Comparison of ENCODE assay signal across 9 mouse cellular contexts in genomic region chr2:32153041-32153790, GRCm38 (mm10). TPM values are rescaled to one million over a fixed set of nuclear protein-coding genes. Genes with fewer than 3 reads are reported as not detected.
DNase-seq lines count a peak whose midpoint lies in the region; ATAC-seq lines count a peak whose summit lies in the region.
"Had no signal": no experiment of that assay in that cellular context is flagged by ENCODE, and none has a peak within 500 bp of the region (broad histone marks: within the 10 kb centered on the region; RNA-seq: fewer than 3 reads in every experiment).

No protein-coding gene starts in this region.

- no peak for ATAC-seq in heart, embryonic 15.5 days (replicated peaks; ENCODE audit: insufficient number of reproducible peaks, insufficient read depth, low FRiP score, low read depth)
- ATAC-seq in midbrain, embryonic 11.5 days (ENCODE audit: low FRiP score) = no peak

- H3K9ac ChIP-seq in heart, embryonic 15.5 days = peak overlapping the region; percentile 98
- H3K9ac ChIP-seq in midbrain, embryonic 11.5 days (ENCODE audit: low read length) = peak overlapping the region; percentile 99

- peaks cover 69% of the 10 kb centered on the region for H3K4me1 ChIP-seq in heart, embryonic 15.5 days (replicated peaks)
- peaks cover 59% of the 10 kb centered on the region for H3K4me1 ChIP-seq in midbrain, embryonic 11.5 days (ENCODE audit: control insufficient read depth, insufficient read depth, low read length)

- H3K4me3 ChIP-seq in heart, embryonic 15.5 days = peak overlapping the region; percentile 92
- H3K4me3 ChIP-seq in midbrain, embryonic 11.5 days (ENCODE audit: low read depth, low read length) = peak overlapping the region; percentile 93

- H3K9me3 ChIP-seq in heart, embryonic 15.5 days (replicated peaks) = no peaks in the 10 kb centered on the region
- no peaks in the 10 kb centered on the region for H3K9me3 ChIP-seq in midbrain, embryonic 11.5 days (ENCODE audit: control insufficient read depth, low read length)

- 15% methylated on average over 13 of the region's 13 CpGs for WGBS in heart, embryonic 15.5 days
- 6% methylated on average over 13 of the region's 13 CpGs for WGBS in midbrain, embryonic 11.5 days

- no peaks in the 10 kb centered on the region for H3K36me3 ChIP-seq in heart, embryonic 15.5 days
- no peaks in the 10 kb centered on the region for H3K36me3 ChIP-seq in midbrain, embryonic 11.5 days (ENCODE audit: control insufficient read depth, insufficient read depth, low read length)

- H3K27ac ChIP-seq in heart, embryonic 15.5 days = peak overlapping the region; percentile 98
- H3K27ac ChIP-seq in midbrain, embryonic 11.5 days (ENCODE audit: low read depth, low read length) = peak overlapping the region; percentile 40

- H3K27me3 ChIP-seq in heart, embryonic 15.5 days = no peaks in the 10 kb centered on the region
- H3K27me3 ChIP-seq in midbrain, embryonic 11.5 days (ENCODE audit: control insufficient read depth, insufficient read depth, low read length) = no peaks in the 10 kb centered on the region

- H3K4me2 ChIP-seq in heart, embryonic 15.5 days = peak overlapping the region; percentile 80
- peak overlapping the region; percentile 99 for H3K4me2 ChIP-seq in midbrain, embryonic 11.5 days

- peak; percentile 59 for DNase-seq in embryo, embryonic 10.5 days (ENCODE audit: low spot score)
- no peak for DNase-seq in embryo, embryonic 10 days (ENCODE audit: low spot score)
- DNase-seq in c-Kit-positive CD71-positive TER-119-positive erythroid progenitor cells, embryonic 14.5 days (ENCODE audit: low spot score) = peak; percentile 46
- peak; percentile 52 to 64 for DNase-seq in kidney, postnatal 4 days
- DNase-seq in midbrain, embryonic 11.5 days (ENCODE audit: low spot score, missing footprints) = peak; percentile 93
- DNase-seq in layer of hippocampus, postnatal 25 days (ENCODE audit: extremely low spot score in 1 of 2, low spot score in 1 of 2) = no peak
- DNase-seq in right cerebral cortex, adult 18-20 months = no peak

RNA-seq across cellular contexts. Expression of gene Prrc2b, which starts 2.3 kb away (rescaled TPM):
- polyA plus RNA-seq in heart, embryonic 15.5 days (2015; fragmentation: Nextera tagmentation; extraction: Ambion mirVana) = 21.0 and 34.8 TPM in 2 replicates
- polyA plus RNA-seq in midbrain, embryonic 11.5 days (2014; fragmentation: Nextera tagmentation; extraction: Ambion mirVana) = 52.6 and 64.1 TPM in 2 replicates
- total RNA-seq in layer of hippocampus, postnatal 25 days (2021) = 100 to 1,000 TPM; 248 to 275 TPM

RNA-seq across cellular contexts. Expression of gene Plpp7, which starts 57.9 kb away (rescaled TPM):
- polyA plus RNA-seq in heart, embryonic 15.5 days (2015; fragmentation: Nextera tagmentation; extraction: Ambion mirVana) = 15.9 and 16.1 TPM in 2 replicates
- polyA plus RNA-seq in midbrain, embryonic 11.5 days (2014; fragmentation: Nextera tagmentation; extraction: Ambion mirVana) = 5.9 and 7.3 TPM in 2 replicates
- total RNA-seq in layer of hippocampus, postnatal 25 days (2021) = 10 to 100 TPM; 23.7 to 24.4 TPM
- total RNA-seq: neutrophil, adult 5-6 weeks had no signal

Comparison
In these comparisons a context has a peak if more than half of its experiments do, and no peak if none do; other contexts are left out.
1. DNase-seq: peak in embryo, embryonic 10.5 days (single experiment), c-Kit-positive CD71-positive TER-119-positive erythroid progenitor cells, embryonic 14.5 days (single experiment), kidney, postnatal 4 days (2 of 2) and midbrain, embryonic 11.5 days (single experiment); none in embryo, embryonic 10 days (single experiment), layer of hippocampus, postnatal 25 days (0 of 2) and right cerebral cortex, adult 18-20 months (single experiment).